Mouse (Mus musculus): ENCODE measurements around the gene Fam184a.
A peak's percentile ranks its signal among the peaks of the same experiment; 100 is the strongest.

Fam184a gene

DNA sequence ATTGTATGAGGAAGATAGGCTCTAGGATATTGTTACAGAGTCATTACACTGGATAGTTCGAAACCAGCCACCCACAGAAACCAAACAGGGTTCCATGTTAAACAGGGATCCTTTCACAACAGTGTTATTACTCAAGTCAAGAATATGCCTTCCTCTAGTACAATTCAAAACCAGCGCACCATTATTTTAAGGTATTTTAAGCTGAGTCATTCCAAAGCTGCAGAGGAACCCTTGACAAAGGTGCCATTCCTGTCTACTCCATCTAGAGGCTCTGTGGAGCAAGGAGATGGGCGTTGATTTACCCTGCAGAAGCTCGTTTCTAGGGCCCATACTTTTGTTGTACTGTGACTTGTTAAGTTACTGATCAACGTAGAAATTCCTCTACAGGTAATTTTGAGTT lies 152.1 kb downstream of the Fam184a start:
- DNase-seq (ENCODE audit: inconsistent ontology term): peak; percentile 51

DNA sequence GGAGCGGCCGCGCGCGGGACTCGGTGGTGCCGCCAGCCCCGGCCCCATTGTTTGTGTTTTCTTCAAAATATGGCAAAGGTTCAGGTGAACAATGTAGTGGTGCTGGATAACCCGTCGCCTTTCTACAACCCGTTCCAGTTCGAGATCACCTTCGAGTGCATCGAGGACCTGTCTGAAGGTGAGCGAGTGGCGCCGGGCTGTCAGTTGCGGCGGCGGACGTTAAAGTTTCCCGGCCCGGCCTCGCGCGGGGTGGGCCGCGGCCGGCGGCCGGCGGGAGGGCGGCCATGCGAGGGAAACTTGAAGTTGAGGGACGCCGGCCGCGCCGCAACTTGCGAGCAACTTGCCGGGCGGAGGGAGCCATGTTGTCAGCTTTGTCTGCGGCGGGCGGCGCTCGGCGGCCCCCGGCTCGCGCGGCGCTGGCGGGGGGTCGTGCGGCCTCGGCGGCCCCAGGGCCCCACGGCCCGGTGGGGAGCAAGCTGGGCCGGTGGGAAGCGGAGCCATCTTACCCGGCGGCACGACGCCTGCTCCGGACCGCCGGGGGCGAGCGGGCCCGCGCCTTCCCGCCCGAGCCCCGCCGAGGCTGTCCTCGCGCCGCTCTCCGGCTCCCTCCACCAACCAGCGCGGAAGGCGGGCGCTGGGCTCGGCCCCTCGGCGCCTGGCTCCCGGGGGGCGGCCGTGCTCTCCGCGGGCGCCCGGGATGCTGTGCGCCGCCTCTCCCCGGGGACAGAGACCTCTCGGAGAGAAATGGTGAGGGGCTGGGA lies 153.6 kb downstream of the Fam184a start:
- DNase-seq (ENCODE audit: inconsistent ontology term): peak; percentile 67

DNA sequence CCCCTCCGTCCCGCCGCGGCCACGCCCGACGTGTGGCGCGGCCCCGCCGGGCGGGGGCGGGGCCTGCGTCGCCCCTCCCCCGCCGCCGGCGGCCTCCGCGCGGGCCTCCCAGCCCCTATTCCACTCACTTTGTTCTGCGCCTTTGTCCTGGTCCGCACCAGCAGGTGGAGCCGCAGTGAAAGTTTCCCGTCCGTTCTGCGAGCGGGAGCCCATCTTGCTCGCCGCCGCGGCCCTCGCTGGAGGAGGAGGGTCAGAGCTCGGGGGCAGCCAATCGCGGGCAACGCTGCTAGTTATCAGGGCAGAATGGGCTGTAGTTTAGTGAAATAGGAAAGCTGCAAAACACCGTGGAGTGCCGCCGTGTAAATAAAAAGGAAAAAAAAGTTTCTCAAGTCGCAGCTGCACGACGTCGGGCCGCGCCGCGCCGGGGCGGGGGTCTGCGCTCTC lies 154.2 kb downstream of the Fam184a start, which contains the start of gene Asf1a:
Asf1a (plus strand) TSS at position 81 of the 444 bp plus-strand sequence.
- DNase-seq (ENCODE audit: inconsistent ontology term): peak; percentile 98

DNA sequence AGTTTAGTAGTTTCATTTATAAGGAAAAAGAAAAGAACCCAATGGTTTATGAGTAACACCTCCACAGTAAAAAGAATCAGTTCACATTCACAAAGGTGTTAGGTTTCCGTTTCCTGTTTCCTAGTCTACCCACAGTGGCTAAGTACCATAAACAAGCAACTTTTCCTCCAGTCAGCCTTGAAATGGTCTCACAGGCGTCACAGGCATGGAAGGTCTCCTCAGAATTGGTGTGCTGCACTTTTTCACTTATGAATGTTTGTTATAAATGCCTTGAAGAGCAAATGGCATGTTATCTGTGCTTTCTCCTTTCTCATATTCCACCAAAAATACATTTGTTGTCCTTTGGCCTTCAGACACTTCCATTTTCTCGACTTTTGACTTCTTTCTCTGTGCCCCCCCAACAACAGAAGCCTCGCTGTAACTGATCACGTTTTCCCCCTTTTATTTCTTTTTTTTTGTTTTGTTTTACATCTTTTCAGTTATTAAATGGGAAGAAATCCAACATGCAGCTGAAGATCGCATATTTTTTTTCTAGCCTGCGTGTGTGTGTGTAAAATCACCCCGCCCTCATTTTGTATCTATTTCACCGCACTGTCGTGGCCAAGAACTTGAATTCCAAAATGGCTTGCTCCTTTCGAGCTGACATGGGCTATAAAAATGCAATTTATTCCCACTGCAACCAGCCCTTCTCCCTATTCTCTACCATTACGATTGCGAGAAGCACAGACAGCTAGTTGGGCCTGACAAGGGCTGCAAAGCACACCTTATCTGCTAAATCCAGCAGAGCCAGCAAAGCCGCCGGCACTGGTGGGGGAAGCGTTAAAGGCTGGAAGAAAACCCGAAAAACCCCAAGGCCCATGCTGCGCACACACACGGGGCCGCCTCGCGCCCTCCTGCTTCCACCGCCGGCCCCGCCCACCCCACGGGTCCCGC lies 154.9 kb downstream of the Fam184a start:
- DNase-seq (ENCODE audit: inconsistent ontology term): peak; percentile 6

DNA sequence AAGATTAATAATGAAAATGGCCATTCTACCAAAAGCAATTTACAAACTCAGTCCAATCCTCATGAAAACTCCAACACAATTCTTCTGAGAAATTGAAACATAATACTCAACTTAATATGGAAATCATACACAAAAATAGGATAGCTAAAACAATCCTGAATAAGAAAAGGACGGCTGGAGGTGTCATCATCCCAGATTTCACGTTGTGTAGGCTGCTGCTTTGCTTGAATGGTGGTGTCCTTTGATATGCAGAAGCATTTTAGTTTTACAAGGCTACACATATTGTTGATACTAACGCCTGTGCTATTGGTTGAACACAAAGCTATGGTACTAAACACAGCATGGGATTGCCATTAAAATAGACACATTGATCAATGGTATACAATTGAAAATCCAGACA lies 165.1 kb downstream of the Fam184a start:
- no peak for DNase-seq (ENCODE audit: inconsistent ontology term)
